Comparison of ENCODE assay signal across 19 mouse cellular contexts in the genomic region with DNA sequence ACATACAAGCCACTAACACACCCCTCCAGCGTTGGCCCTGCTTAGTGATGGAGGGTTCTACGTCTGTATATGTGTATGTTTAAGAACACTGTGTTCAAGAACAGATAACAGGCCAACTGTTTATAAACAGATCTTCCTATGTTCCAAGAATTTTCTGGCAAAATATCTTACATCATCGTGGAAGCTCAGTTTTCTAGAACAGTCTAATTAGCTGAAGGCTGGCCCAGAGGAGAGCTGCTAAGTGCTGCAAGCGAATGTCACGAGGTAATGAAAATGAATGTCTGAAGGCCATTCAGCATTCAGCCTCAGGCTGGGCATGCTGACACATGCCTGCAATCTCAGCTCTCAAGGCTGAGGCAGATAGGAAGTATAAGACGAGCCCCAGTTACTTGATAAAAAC. TPM values are rescaled to one million over a fixed set of nuclear protein-coding genes. Genes with fewer than 3 reads are reported as not detected.
DNase-seq lines count a peak whose midpoint lies in the region; ATAC-seq and TF ChIP-seq lines count a peak whose summit lies in the region.
"Had no signal": no experiment of that assay in that cellular context is flagged by ENCODE, and none has a peak within 500 bp of the region (broad histone marks: within the 10 kb centered on the region; RNA-seq: fewer than 3 reads in every experiment).

No protein-coding gene starts in this region.

- peak; percentile 12 for DNase-seq in embryo, embryonic 10 days (ENCODE audit: low spot score)
- DNase-seq in embryo, embryonic 10.5 days (ENCODE audit: low spot score): no peak
- DNase-seq in ovary, postnatal 36 days (ENCODE audit: low spot score): peak; percentile 37
- DNase-seq in ovary, postnatal 10 days (ENCODE audit: low spot score): no peak
- DNase-seq in lung, embryonic 14.5 days: peak; percentile 43
- DNase-seq in testis, postnatal 14 days (ENCODE audit: low spot score): peak; percentile 42
- no peak for DNase-seq in kidney, adult 8-10 months
- no peak for DNase-seq in left cerebral cortex, adult 18-20 months (ENCODE audit: low spot score in 2 of 2)
- DNase-seq: cerebellum, adult 11-12 months; cerebellum, postnatal 25 days; heart, adult 2 months had no signal

- H3K9me3 ChIP-seq in lung, embryonic 14.5 days (ENCODE audit: low read depth, low read length): 0 out of 2 replicates have a peak, but pooled peaks cover 2% of the 10 kb centered on the region
- H3K9me3 ChIP-seq: intestine, embryonic 15.5 days; kidney, embryonic 15.5 days had no signal

- H3K9ac ChIP-seq in lung, embryonic 14.5 days: no peak overlapping the region
- H3K9ac ChIP-seq: forebrain, embryonic 13.5 days; hindbrain, embryonic 14.5 days; intestine, embryonic 15.5 days; kidney, embryonic 15.5 days; neural tube, embryonic 13.5 days had no signal

- H3K36me3 ChIP-seq in lung, embryonic 14.5 days (ENCODE audit: insufficient read depth): no peaks in the 10 kb centered on the region
- H3K36me3 ChIP-seq: embryonic facial prominence, embryonic 10.5 days; intestine, embryonic 15.5 days; kidney, embryonic 15.5 days; midbrain, embryonic 10.5 days; neural tube, embryonic 13.5 days had no signal

- no peaks in the 10 kb centered on the region for H3K27me3 ChIP-seq in lung, embryonic 14.5 days (ENCODE audit: insufficient read depth, low read length)
- H3K27me3 ChIP-seq: forebrain, embryonic 13.5 days; intestine, embryonic 15.5 days; kidney, embryonic 15.5 days; neural tube, embryonic 13.5 days had no signal

- peak overlapping the region; percentile 20; the same call in 1 of the 2 replicates for H3K27ac ChIP-seq in lung, embryonic 14.5 days (ENCODE audit: low read depth)
- H3K27ac ChIP-seq: embryonic facial prominence, embryonic 10.5 days; forebrain, embryonic 13.5 days; heart, adult 2 months; hindbrain, embryonic 14.5 days; intestine, embryonic 15.5 days; kidney, embryonic 15.5 days; left cerebral cortex, adult 2 months; midbrain, embryonic 10.5 days; neural tube, embryonic 13.5 days had no signal

- 33% methylated on average over 6 of the region's 6 CpGs for WGBS in lung, embryonic 14.5 days

- H3K4me2 ChIP-seq in lung, embryonic 14.5 days: no peak overlapping the region
- H3K4me2 ChIP-seq: forebrain, embryonic 13.5 days; hindbrain, embryonic 14.5 days; intestine, embryonic 15.5 days; kidney, embryonic 15.5 days; neural tube, embryonic 13.5 days had no signal

- no peak overlapping the region for H3K4me3 ChIP-seq in lung, embryonic 14.5 days (ENCODE audit: low read depth, low read length)
- H3K4me3 ChIP-seq: embryonic facial prominence, embryonic 10.5 days; forebrain, embryonic 13.5 days; heart, adult 2 months; intestine, embryonic 15.5 days; kidney, embryonic 15.5 days; left cerebral cortex, adult 2 months; midbrain, embryonic 10.5 days; neural tube, embryonic 13.5 days had no signal

- no peak for TF ChIP-seq CTCF in lung, embryonic 14.5 days (IDR thresholded peaks at IDR 0.05; ENCODE audit: low read depth)

- no peaks in the 10 kb centered on the region for H3K4me1 ChIP-seq in lung, embryonic 14.5 days (ENCODE audit: insufficient read depth)
- H3K4me1 ChIP-seq: embryonic facial prominence, embryonic 10.5 days; forebrain, embryonic 13.5 days; intestine, embryonic 15.5 days; kidney, embryonic 15.5 days; midbrain, embryonic 10.5 days; neural tube, embryonic 13.5 days had no signal

- no peak; the same call in 1 of the 2 replicates for ATAC-seq in lung, embryonic 14.5 days (ENCODE audit: insufficient read depth)
- ATAC-seq: forebrain, embryonic 13.5 days; intestine, embryonic 15.5 days had no signal

RNA-seq across cellular contexts. Expression of a gene that starts 42.9 kb away (rescaled TPM):
- polyA plus RNA-seq in lung, embryonic 14.5 days (2014; fragmentation: Nextera tagmentation; extraction: Ambion mirVana): 162 and 168 TPM in 2 replicates
- total RNA-seq in left cerebral cortex, adult 18-20 months (2021): 100 to 1,000 TPM; 129 to 141 TPM

Comparison
In these comparisons a context has a peak if more than half of its experiments do, and no peak if none do; other contexts are left out.
1. DNase-seq: peak in embryo, embryonic 10 days (single experiment), ovary, postnatal 36 days (single experiment), lung, embryonic 14.5 days (single experiment) and testis, postnatal 14 days (single experiment); none in embryo, embryonic 10.5 days (single experiment), ovary, postnatal 10 days (single experiment), kidney, adult 8-10 months (0 of 2) and left cerebral cortex, adult 18-20 months (0 of 2).